Mouse (Mus musculus) intestine, postnatal 0 days (tissue): ENCODE results near the gene Hyal5. TPM values are rescaled to one million over a fixed set of nuclear protein-coding genes. Genes with fewer than 3 reads are reported as not detected.

Experiments
- ATAC-seq: fragments of 200-750 bp; cut with Nextera tagmentation; 2 replicates; pipeline ENCODE4 v1.8.0; 2017; ENCODE audit warnings: mild to moderate bottlenecking, moderate TSS enrichment, moderate library complexity
- H3K27ac ChIP-seq: fragments of 300-500 bp; sonication (generic); 2 replicates; pipeline ENCODE4 v1.5.1; 2014; ENCODE audit warnings: mild to moderate bottlenecking, low read depth, low read length, moderate library complexity
- H3K27me3 ChIP-seq: fragments of 300-500 bp; sonication (generic); replicated peaks from 2 replicates; pipeline ENCODE4 v1.6.1; 2014; ENCODE audit warnings: low read length, mixed read lengths; ENCODE audit not compliant: control insufficient read depth, insufficient read depth
- H3K36me3 ChIP-seq: fragments of 300-500 bp; sonication (generic); 2 replicates; pipeline ENCODE4 v1.6.1; 2014; ENCODE audit warnings: mild to moderate bottlenecking, moderate library complexity; ENCODE audit not compliant: control insufficient read depth, insufficient read depth
- H3K4me1 ChIP-seq: fragments of 300-500 bp; sonication (generic); replicated peaks from 2 replicates; pipeline ENCODE4 v1.6.1; 2014; ENCODE audit warnings: antibody characterized with exemption, low read length, mixed read lengths; ENCODE audit not compliant: control insufficient read depth, insufficient read depth
- H3K4me2 ChIP-seq: fragments of 300-500 bp; sonication (generic); replicated peaks from 2 replicates; pipeline ENCODE4 v1.6.1; 2014; ENCODE audit warnings: low read depth, mild to moderate bottlenecking, moderate library complexity
- H3K4me3 ChIP-seq: fragments of 300-500 bp; sonication (generic); 2 replicates; pipeline ENCODE4 v1.5.1; 2014; ENCODE audit warnings: low read depth, low read length
- H3K9ac ChIP-seq: fragments of 300-500 bp; sonication (generic); 2 replicates; pipeline ENCODE4 v1.6.1; 2014; ENCODE audit warnings: mild to moderate bottlenecking, low read depth, low read length
- H3K9me3 ChIP-seq: fragments of 300-500 bp; sonication (generic); 2 replicates; pipeline ENCODE4 v1.6.1; 2016; ENCODE audit warnings: mixed run types; ENCODE audit not compliant: control insufficient read depth
- CTCF ChIP-seq: sonication (generic); IDR thresholded peaks from 2 replicates; pipeline ENCODE4 v1.5.1; 2016; ENCODE audit warnings: low read depth, mild to moderate bottlenecking, control low read depth, antibody characterized with exemption, moderate library complexity
- WGBS: fragments of 180-500 bp; shearing (Covaris S2); extraction: QIAGEN DNeasy Blood & Tissue Kit; methylation state at CpG from one replicate; pipeline ENCODE4 v1.1.7; 2014; 5-methylcytosine and 5-hydroxymethylcytosine counted together
- polyA plus RNA-seq: library from polyadenylated mRNA; unstranded; fragments of >200 nt; fragmentation: Nextera tagmentation; extraction: Ambion mirVana; gene quantifications from 2 replicates; pipeline ENCODE4 v1.2.1, GENCODE M21; 2015

Gene Hyal5
- polyA plus RNA-seq = 84.4 and 111 TPM in 2 replicates

- no peak within 1 kb of the TSS for H3K9ac ChIP-seq
- H3K4me2 ChIP-seq = no peak within 1 kb of the TSS
- H3K4me3 ChIP-seq = no peak within 1 kb of the TSS
- TF ChIP-seq CTCF = no peak
- H3K9me3 ChIP-seq = no peaks in the 10 kb centered on the region
- H3K4me1 ChIP-seq = no peaks in the 10 kb centered on the region
- no peak for ATAC-seq
- H3K27me3 ChIP-seq = no peaks in the 10 kb centered on the region
- no peak within 1 kb of the TSS for H3K27ac ChIP-seq
- no peaks in the 10 kb centered on the region for H3K36me3 ChIP-seq
Observed at GRCm38 (mm10) chr6:24857697-24858096, at the start of gene Hyal5. Gene Hyal5, plus strand, starts transcription at chr6:24857997.

GRCm38 (mm10) chr6:24822070-24822469 lies 35.7 kb upstream of the Hyal5 start:
- Histone ChIP-seq H3K9ac (no peak overlapping the region), H3K4me1 (no peaks in the 10 kb centered on the region), H3K36me3 (no peaks in the 10 kb centered on the region), H3K4me2 (no peak overlapping the region), H3K4me3 (no peak overlapping the region), H3K9me3 (no peaks in the 10 kb centered on the region), H3K27ac (no peak overlapping the region), H3K27me3 (no peaks in the 10 kb centered on the region)
- 0 out of 2 replicates have a peak, but pooled peaks have one; percentile 24 for TF ChIP-seq CTCF
- ATAC-seq = no peak
- WGBS = 37% methylated on average over 2 of the region's 2 CpGs

GRCm38 (mm10) chr6:24860320-24860719 lies 2.5 kb downstream of the Hyal5 start:
- Histone ChIP-seq H3K4me1 (no peaks in the 10 kb centered on the region), H3K4me3 (no peak overlapping the region), H3K9me3 (no peaks in the 10 kb centered on the region), H3K9ac (no peak overlapping the region), H3K27me3 (no peaks in the 10 kb centered on the region), H3K36me3 (no peaks in the 10 kb centered on the region), H3K27ac (no peak overlapping the region), H3K4me2 (no peak overlapping the region)
- peak; percentile 63 for TF ChIP-seq CTCF
- 36% methylated on average over 2 of the region's 2 CpGs for WGBS
- ATAC-seq = no peak

- Histone ChIP-seq H3K9ac (no peak overlapping the region), H3K9me3 (no peaks in the 10 kb centered on the region), H3K4me1 (no peaks in the 10 kb centered on the region), H3K27me3 (no peaks in the 10 kb centered on the region), H3K4me2 (peak overlapping the region; percentile 44), H3K27ac (peak overlapping the region; percentile 6; the same call in 1 of the 2 replicates), H3K36me3 (no peaks in the 10 kb centered on the region), H3K4me3 (no peak overlapping the region)
- 40% methylated on average over 4 of the region's 4 CpGs for WGBS
- peak; percentile 77 for ATAC-seq
- TF ChIP-seq CTCF = no peak
Observed at GRCm38 (mm10) chr6:24863649-24864048, 5.9 kb downstream of the Hyal5 start.

- ATAC-seq = peak; percentile 81
- no peak overlapping the region for H3K27ac ChIP-seq
- no peaks in the 10 kb centered on the region for H3K4me1 ChIP-seq
- no peaks in the 10 kb centered on the region for H3K9me3 ChIP-seq
- H3K27me3 ChIP-seq = no peaks in the 10 kb centered on the region
- WGBS = 64% methylated on average over 11 of the region's 11 CpGs
- TF ChIP-seq CTCF = peak; percentile 78
- H3K4me2 ChIP-seq = peak overlapping the region; percentile 52
- no peak overlapping the region for H3K9ac ChIP-seq
- H3K36me3 ChIP-seq = no peaks in the 10 kb centered on the region
- H3K4me3 ChIP-seq = peak overlapping the region; percentile 20; the same call in 1 of the 2 replicates
Observed at GRCm38 (mm10) chr6:24894146-24894873, 36.5 kb downstream of the Hyal5 start.

- no peaks in the 10 kb centered on the region for H3K27me3 ChIP-seq
- peak overlapping the region; percentile 20; the same call in 1 of the 2 replicates for H3K4me3 ChIP-seq
- H3K4me1 ChIP-seq = no peaks in the 10 kb centered on the region
- H3K9me3 ChIP-seq = no peaks in the 10 kb centered on the region
- TF ChIP-seq CTCF = no peak
- ATAC-seq = 0 out of 2 replicates have a peak, but pooled peaks have one; percentile 6
- H3K9ac ChIP-seq = no peak overlapping the region
- H3K4me2 ChIP-seq = peak overlapping the region; percentile 52
- no peak overlapping the region for H3K27ac ChIP-seq
- WGBS = 41% methylated on average over 2 of the region's 2 CpGs
- no peaks in the 10 kb centered on the region for H3K36me3 ChIP-seq
Observed at GRCm38 (mm10) chr6:24894874-24895183, 37.0 kb downstream of the Hyal5 start.
